Mouse (Mus musculus): Measurements from ENCODE around the gene Olfr596.
"Not testable (repeated sequence)": the region's sequence is repeated elsewhere in the genome, so short reads cannot be mapped to it uniquely, and the experiment has no call there.

Olfr596 gene

GRCm38 (mm10) chr7:103305348-103305747 is at the start of gene Olfr596:
Gene Olfr596 (plus strand): TSS chr7:103305648.
- in situ Hi-C loops (cut with MboI; ENCODE audit: unreplicated experiment in 2 of 2), result not testable (repeated sequence)

GRCm38 (mm10) chr7:103316015-103316414 is 10.6 kb downstream of the Olfr596 start, which contains the start of gene Olfr597:
Gene Olfr597 (plus strand): TSS chr7:103316315.
- in situ Hi-C loops (cut with MboI; ENCODE audit: unreplicated experiment in 2 of 2), result not testable (repeated sequence)

GRCm38 (mm10) chr7:103323268-103323667 is 17.8 kb downstream of the Olfr596 start, which contains the start of gene Olfr598:
Gene Olfr598 (plus strand): TSS chr7:103323568.
- in situ Hi-C loops (cut with MboI; ENCODE audit: unreplicated experiment in 2 of 2), result no loop called here

GRCm38 (mm10) chr7:103335617-103336016 is 30.2 kb downstream of the Olfr596 start, which contains the start of gene Olfr599:
Gene Olfr599 (plus strand): TSS chr7:103335917.
- in situ Hi-C loops (cut with MboI; ENCODE audit: unreplicated experiment in 2 of 2), result no loop called here

GRCm38 (mm10) chr7:103349569-103349968 is 44.1 kb downstream of the Olfr596 start, which contains the start of gene Olfr600:
Gene Olfr600 (minus strand): TSS chr7:103349669.
- in situ Hi-C loops (cut with MboI; ENCODE audit: unreplicated experiment in 2 of 2), result no loop called here

All from v-Abl transformed pro-B cells (cell line).